Mouse (Mus musculus) embryo, embryonic 11 days (tissue): Measurements from ENCODE around the gene Ankrd63.

Experiments
- DNase-seq: peaks from one replicate; pipeline ENCODE4 v3.0.0-alpha.2; 2015

The Ankrd63 gene

DNA sequence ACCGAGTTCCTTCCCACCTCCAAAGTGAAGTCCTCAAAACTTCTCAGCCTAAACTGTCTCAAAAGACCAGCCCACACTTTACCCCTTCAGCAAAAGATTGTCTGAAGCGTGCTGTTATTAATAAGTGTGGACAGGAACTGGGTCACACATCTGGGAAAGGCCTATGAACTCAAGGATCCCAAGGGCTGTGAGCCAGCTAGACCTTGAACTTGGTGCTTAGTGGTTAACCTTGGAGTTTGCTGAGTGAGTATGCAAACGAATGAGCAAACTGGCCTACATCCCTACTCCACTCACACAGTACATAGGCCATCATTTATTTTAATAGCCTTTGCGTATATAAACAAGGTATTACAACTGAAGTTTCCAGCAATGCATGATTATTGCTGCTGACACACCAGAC is 21.7 kb upstream of the Ankrd63 start:
- no peak for DNase-seq

GRCm38 (mm10) chr2:118723693-118724486 is 20.1 kb upstream of the Ankrd63 start:
- no peak for DNase-seq

DNA sequence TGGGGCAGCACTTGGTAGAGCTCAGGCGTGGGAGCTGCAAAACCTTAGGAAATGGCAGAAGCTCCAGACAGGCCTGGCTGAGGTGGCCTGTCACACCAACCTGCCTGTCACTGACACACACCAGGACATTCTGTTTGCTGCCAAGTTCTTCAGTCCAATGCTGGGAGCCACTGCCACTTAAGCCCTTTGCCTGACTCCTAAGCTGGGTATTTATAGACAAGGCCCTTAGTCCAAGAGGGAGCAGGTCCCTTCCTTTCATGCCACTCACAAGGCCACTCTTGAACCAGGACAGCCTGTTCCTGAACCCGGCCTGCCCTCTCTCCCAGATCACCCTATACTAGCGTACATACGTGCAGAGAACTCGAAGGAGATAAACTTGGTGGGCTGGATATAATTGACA is 12.9 kb upstream of the Ankrd63 start:
- no peak for DNase-seq

DNA sequence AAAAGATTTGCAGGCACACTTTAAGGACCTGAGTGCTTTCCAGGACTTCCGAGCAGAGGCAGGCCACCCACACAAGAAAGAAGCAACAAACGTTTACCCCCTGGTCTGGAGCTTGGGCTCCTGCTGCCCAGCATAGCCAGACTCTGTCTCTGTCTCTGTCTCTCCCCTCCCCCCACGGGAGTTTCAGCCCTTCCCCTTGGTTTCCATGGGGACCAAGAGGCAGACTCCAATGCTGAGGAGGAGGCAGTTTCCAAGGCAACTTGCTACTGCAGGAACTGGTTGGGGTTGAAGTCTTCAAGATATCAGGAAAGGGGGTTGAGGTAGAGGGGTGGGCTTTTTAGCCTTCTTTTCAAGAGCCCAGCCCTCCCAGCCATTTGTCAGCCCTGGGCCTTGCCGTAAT is 10.5 kb upstream of the Ankrd63 start:
- peak; percentile 57 for DNase-seq

GRCm38 (mm10) chr2:118713631-118714030 is 9.9 kb upstream of the Ankrd63 start:
- no peak for DNase-seq

DNA sequence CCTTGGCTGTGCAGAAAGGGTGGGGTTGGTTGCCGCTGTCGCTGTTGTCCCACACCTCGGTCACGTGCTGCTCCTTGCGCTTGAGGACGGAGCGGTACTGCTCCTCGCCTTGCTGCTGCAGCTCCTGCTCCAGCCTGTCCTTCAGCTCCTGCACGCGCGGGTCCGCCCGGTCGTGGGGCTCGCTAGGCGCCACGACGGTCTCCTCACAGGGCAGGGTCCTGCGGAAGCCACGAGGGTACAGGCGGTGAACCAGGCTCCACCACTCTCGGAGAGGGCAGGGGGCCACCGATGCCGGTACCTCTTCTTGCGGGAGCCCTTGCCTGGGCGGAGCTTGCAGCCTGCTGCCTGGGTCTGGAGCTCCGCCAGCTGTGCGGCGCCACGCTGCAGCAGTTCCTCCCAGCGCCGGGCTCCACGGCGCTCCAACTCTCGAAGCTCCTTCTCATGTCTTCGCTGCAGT is 7.3 kb upstream of the Ankrd63 start:
- peak; percentile 68 for DNase-seq

- no peak for DNase-seq
Measured at GRCm38 (mm10) chr2:118709655-118710221, 6.0 kb upstream of the Ankrd63 start.

- DNase-seq: no peak
Measured at GRCm38 (mm10) chr2:118708472-118708871, 4.7 kb upstream of the Ankrd63 start.

DNA sequence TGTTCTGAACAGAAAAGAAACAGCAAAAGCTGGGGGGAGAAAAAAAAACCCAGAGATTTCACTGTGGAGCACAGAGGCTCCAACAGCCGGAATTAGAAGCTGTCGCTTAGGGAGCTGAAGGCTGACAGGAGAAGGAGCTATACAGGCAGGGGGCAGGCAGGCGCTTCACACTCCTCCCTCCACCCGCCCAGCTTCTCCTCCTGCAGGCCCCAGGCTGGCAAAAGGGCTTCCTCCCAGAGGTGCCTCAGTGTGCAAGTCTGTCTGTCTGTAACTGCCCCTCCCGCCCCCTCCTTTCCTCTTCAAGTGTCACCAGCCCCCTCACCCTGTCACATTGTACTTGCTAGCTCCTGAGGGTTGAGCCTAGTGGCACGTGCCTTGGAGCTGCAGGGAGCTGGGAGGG is 2.7 kb upstream of the Ankrd63 start:
- no peak for DNase-seq

DNA sequence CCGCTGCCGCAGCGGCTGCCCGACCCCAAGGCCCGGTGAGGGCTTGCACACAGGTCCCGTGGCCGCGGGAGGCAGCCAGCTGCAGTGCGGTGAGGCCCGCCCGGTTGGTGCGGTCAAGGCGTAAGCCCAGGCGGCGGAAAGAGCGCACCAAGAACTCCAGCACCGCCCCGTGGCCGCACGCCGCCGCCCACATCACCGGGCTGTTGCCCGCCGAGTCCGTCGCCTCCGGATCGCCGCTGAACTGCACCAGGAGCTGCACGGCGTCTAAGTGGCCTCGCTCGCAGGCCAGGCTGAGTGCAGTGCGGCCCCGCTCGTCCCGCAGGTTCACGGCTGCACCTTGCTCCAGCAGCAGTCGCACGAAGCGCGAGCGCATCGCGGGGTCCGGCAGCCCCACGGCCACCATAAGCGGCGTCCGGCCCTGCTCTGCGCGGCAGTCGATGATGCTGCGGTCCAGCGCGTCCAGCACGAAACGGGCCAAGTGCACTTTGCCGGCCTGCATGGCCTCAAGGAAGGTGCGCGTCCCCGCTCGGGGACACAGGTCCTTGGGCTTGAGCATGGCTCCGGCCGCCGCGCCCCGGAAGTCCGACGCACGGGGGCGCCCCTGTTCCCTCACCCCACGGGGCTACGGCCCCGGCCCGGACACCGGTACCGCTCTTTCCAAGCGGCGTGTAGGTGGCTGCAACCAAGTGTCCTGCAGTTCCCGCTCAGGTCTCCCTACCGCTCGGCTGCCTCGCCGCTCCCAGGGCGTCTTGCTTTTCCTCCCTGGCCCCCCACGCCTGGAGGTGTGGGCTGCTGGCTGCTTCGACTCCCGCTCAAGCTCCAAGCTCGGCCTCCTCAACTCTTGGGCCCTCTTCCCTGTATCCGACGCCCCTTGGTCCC is 641 bp downstream of the Ankrd63 start:
- peak; percentile 73 for DNase-seq

GRCm38 (mm10) chr2:118701971-118702882 is 1.5 kb downstream of the Ankrd63 start:
- DNase-seq: peak; percentile 33

DNA sequence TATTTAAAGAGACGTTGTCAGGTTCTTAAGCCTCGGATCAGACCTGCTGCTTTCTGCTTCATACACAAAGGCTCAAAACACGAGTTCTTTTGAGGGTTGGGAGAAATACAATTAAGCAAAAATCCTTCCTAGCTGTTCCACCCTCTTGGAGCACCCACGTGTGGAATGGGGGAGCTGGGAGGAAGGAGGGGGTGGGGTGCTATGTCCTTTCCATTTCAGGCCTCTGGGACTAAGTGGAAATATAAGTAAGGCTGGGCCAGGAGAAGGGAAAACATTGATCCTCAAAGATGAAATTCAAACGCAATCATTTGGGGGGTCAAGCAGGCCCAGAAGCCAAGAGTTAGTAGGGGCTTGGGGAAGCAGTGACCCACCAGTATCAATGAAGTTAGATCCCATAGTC is 2.6 kb downstream of the Ankrd63 start:
- DNase-seq: no peak

DNA sequence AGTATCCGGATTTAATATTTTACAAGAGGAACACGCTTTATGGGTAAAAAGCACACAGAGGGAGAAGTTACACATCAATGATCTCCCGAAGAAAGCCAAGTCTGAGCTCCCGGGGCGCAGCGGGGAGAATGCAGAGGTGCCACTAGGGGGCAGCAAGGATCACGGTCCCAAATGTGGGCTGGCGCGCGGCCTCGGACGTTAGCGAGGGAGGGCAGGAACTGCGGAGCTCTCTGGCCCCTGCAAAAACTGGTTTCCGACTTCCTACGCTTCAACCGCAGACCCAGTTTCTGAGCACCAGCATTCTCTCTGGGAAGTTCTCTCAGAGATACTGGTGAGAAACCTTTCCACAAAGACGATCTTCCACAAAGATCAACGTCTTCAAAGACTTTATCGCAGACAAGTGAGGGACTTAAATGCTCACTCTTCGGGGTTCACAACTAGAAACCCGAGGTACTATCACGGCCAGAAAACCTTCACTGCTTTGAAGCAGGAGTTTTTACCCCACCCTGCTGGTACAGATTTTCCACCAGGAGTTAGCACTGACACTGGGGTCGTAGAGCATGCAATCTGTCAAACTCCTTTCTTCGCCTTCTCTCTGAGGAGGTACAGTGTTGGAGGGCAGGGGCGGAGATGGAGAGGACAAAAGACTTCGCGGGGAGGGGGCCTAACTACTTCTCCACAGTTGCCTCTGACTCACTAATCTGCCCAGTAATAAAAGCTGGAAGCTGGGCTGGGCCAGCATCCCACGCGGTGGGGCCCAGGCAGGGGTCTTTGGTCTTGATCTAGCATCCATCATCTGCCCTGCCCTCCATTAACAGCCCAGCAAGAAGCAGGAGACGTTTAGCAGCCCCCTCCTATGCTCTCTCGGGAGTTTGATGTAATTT is 3.3 kb downstream of the Ankrd63 start:
- DNase-seq: peak; percentile 90

DNA sequence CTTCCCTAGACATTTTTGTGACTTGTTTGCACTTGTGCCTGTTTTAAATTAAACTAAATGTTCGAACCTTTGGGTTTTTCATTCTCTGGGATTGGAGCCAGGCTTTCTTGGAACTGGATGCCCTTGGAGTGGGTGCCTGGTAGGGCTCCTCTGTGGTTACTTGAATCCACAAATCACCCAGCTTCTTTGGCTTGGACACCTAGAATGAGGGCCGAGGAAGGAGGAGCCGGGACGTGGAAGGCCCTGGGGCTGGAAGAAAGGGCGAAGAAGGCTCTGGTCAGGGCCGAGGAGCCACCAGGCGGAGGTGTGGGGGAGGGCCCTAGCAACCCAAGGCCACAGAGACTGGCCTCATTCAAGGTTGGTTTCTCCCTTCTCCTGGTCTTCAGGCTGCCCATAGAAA is 5.8 kb downstream of the Ankrd63 start:
- no peak for DNase-seq

- no peak for DNase-seq
Measured at GRCm38 (mm10) chr2:118697311-118697877, 6.4 kb downstream of the Ankrd63 start.

GRCm38 (mm10) chr2:118696451-118697308 is 7.1 kb downstream of the Ankrd63 start:
- DNase-seq: no peak

DNA sequence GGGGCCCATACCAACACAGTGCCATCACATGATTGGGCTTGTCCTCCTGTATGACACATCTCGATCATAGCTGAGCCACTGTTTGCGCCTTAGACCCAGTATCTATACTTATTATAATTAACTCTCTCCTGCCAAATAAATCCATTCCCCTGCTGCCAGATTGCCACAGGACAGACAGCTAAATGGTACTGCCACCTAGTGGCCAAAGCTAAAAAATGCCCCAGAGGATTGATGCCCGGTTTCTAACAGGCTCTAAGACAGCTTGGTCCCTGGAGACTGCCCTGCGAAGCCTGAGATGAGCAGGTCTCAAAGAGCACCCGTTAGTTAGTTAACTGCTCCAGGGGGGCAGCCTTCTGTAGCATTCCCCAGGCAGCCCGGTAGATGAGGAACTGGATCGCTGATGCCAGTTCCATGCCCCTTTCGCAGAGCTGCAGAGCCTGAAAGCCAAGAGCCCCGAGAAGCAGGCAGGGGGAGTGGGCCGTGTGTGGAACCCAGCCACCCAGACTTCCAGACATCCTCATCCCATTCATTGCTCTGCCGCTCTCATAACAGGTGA is 8.0 kb downstream of the Ankrd63 start:
- peak; percentile 81 for DNase-seq

DNA sequence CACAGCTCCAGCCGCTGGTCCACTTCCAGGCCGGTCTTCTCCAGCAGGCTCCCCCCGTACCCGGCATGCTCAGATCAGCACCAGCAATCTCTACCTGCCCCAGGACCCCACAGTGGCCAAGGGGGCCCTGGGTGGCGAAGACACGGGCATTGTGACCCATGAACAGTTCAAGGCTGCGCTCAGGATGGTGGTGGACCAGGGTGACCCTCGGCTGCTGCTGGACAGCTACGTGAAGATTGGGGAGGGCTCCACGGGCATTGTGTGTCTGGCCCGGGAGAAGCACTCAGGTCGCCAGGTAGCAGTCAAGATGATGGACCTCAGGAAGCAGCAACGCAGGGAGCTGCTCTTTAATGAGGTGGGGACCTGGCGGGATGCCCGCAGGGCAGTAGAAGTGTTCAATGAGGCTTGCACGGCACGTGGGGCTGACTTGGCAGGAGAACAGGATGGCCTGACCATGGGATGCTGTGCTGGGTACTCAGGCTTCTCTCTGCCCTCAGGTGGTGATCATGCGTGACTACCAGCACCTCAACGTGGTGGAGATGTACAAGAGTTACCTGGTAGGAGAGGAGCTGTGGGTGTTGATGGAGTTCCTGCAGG is 10.3 kb downstream of the Ankrd63 start:
- DNase-seq: no peak

GRCm38 (mm10) chr2:118689875-118690274 is 13.9 kb downstream of the Ankrd63 start:
- no peak for DNase-seq
